Mouse (Mus musculus): ENCODE results near the gene Akirin1. TPM values are rescaled to one million over a fixed set of nuclear protein-coding genes. Genes with fewer than 3 reads are reported as not detected.

Gene Akirin1
- polyA plus RNA-seq, 1 experiment from 2014 or later: 46.7 TPM

DNA sequence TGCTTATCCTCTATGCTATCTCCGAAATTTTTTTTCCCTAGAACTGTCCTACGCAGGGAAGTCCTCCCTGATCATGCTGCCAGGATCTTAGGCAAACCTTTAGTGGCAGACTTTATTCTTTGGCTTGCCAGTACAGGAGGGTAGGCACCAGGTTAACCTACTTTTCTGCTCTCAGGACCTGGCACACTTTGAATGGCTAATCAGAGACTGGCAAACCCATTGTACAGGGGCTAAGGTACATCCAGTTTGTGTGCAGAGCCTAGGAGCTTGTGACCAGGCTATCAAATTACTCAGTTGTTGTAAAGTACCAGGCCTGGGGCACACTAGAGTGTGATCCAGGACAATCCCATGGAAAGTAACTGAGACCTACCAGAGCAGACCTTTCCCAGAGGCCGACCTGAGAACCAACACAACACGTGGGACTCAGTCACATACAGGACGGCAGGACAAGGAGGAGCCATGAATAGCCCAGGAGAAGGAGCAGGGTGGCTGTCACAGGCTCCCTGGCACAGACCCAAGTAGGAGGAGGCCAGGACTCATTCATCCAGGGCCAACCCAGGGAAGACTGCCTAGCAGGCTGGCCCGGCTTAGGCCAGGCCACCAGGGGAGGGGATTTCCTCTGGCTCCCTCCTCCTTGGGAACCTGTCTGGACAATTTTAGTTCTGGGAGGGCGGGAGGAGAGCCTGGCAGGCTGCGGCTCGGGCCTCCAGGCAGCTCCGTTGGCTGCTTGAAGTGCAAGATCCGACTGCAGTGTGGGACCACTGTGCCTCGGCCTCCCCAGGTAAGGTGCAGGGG lies 37.2 kb upstream of the Akirin1 start, which contains the start of gene Rhbdl2:
Gene Rhbdl2, plus strand, starts transcription at position 684 of the 795 bp plus-strand sequence.
- peak; percentile 98 for ATAC-seq (replicated peaks; ENCODE audit: low FRiP score, low read depth)
- Histone ChIP-seq H3K4me3 (replicated peaks; ENCODE audit: low read depth, low read length) (peak within 1 kb of the TSS; percentile 21), H3K9me3 (replicated peaks; ENCODE audit: low read length) (no peaks in the 10 kb centered on the region), H3K4me2 (ENCODE audit: low read length) (peak within 1 kb of the TSS; percentile 53), H3K27ac (peak within 1 kb of the TSS; percentile 63), H3K27me3 (ENCODE audit: insufficient read depth, low read length) (no peaks in the 10 kb centered on the region), H3K36me3 (ENCODE audit: insufficient read depth, low read length) (no peaks in the 10 kb centered on the region), H3K9ac (ENCODE audit: low read depth, low read length) (0 out of 2 replicates have a peak within 1 kb of the TSS, but pooled peaks have one; percentile 38), H3K4me1 (replicated peaks; ENCODE audit: insufficient read depth, low read length) (no peaks in the 10 kb centered on the region)
- peak; percentile 30; the same call in 1 of the 2 replicates for TF ChIP-seq CTCF (IDR thresholded peaks at IDR 0.05; ENCODE audit: low read depth)
- DNase-seq (ENCODE audit: low spot score): peak; percentile 86
- 20% methylated on average over 12 of the region's 12 CpGs for WGBS

DNA sequence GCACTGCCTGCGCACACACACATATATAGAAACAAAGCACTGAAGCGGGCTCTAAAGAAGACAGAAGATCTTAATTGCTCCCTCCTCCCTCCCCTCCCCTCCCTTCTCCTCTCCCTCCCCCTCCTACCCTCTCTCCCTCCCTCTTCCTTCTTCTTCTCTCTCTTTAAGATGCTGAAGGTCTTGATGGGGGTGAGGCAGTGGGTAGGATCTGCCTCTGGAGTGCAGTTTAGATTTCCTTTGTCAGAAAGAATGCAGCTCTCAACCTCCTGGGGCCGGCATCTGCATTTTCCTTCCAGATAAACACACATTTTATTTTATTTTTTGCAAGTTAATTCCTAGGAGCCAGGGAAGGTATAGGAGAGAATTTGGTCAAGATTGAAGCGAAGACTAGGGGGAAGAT lies 18.1 kb upstream of the Akirin1 start:
- H3K9me3 ChIP-seq (replicated peaks; ENCODE audit: low read length): no peaks in the 10 kb centered on the region
- no peak overlapping the region for H3K4me2 ChIP-seq (ENCODE audit: low read length)
- no peak overlapping the region for H3K9ac ChIP-seq (ENCODE audit: low read depth, low read length)
- TF ChIP-seq CTCF (IDR thresholded peaks at IDR 0.05; ENCODE audit: low read depth): no peak
- WGBS: 70% methylated on average over 4 of the region's 4 CpGs
- ATAC-seq (replicated peaks; ENCODE audit: low FRiP score, low read depth): no peak
- DNase-seq (ENCODE audit: low spot score): no peak
- H3K27ac ChIP-seq: no peak overlapping the region
- H3K27me3 ChIP-seq (ENCODE audit: insufficient read depth, low read length): no peaks in the 10 kb centered on the region
- no peaks in the 10 kb centered on the region for H3K4me1 ChIP-seq (replicated peaks; ENCODE audit: insufficient read depth, low read length)
- H3K36me3 ChIP-seq (ENCODE audit: insufficient read depth, low read length): no peaks in the 10 kb centered on the region
- no peak overlapping the region for H3K4me3 ChIP-seq (replicated peaks; ENCODE audit: low read depth, low read length)

DNA sequence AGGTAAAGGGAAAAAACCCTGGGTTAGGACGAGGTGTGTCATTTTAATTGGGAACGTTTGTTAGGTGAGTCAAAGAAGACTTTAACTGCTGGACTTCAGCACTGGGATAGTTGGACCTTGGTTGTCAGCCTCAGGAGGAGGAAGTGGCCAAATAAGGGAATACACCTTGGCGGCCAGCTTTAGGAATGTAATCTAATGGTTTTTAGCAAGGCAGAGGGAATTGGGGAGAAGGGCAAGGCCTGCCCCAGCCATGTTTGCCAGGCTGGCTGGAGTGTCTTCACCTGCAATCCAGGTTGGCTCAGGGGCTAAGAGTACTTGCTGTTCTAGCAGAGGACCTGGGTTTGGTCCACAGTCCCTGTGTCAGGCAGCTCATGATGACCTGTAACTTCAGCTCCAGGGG lies 17.7 kb upstream of the Akirin1 start:
- no peak for TF ChIP-seq CTCF (IDR thresholded peaks at IDR 0.05; ENCODE audit: low read depth)

DNA sequence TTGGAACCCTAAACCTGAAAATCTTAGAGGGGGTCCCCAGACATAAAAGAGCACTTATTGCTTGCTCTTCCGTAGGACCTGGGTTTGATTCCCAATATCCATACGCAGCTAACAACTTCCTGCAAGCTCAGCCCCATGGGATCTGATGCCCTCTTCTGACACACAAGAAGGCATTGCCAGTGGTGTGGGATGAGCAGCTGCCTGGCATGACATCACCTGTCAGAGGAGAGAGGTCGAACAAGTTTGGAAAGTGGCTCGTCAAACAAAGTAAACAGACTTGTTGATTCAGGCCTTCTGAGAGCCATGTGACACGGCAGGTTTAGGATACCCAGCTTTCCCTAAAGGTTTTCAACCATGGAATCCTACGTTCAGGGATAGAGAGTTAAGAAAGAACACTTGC lies 14.9 kb upstream of the Akirin1 start:
- no peak overlapping the region for H3K9ac ChIP-seq (ENCODE audit: low read depth, low read length)
- H3K27ac ChIP-seq: no peak overlapping the region
- no peak overlapping the region for H3K4me2 ChIP-seq (ENCODE audit: low read length)
- H3K36me3 ChIP-seq (ENCODE audit: insufficient read depth, low read length): no peaks in the 10 kb centered on the region
- H3K4me1 ChIP-seq (replicated peaks; ENCODE audit: insufficient read depth, low read length): no peaks in the 10 kb centered on the region
- DNase-seq (ENCODE audit: low spot score) (no peak), ATAC-seq (replicated peaks; ENCODE audit: low FRiP score, low read depth) (no peak)
- H3K9me3 ChIP-seq (replicated peaks; ENCODE audit: low read length): no peaks in the 10 kb centered on the region
- no peak overlapping the region for H3K4me3 ChIP-seq (replicated peaks; ENCODE audit: low read depth, low read length)
- WGBS: 71% methylated on average over 6 of the region's 6 CpGs
- H3K27me3 ChIP-seq (ENCODE audit: insufficient read depth, low read length): no peaks in the 10 kb centered on the region
- no peak for TF ChIP-seq CTCF (IDR thresholded peaks at IDR 0.05; ENCODE audit: low read depth)

More for the DNA sequence above, 17.7 kb upstream of the Akirin1 start:
- no peak overlapping the region for H3K27ac ChIP-seq
- no peak for DNase-seq (ENCODE audit: low spot score)
- no peak overlapping the region for H3K9ac ChIP-seq (ENCODE audit: low read depth, low read length)
- WGBS: 58% methylated on average over 3 of the region's 3 CpGs
- H3K4me2 ChIP-seq (ENCODE audit: low read length): no peak overlapping the region
- ATAC-seq (replicated peaks; ENCODE audit: low FRiP score, low read depth): no peak
- H3K27me3 ChIP-seq (ENCODE audit: insufficient read depth, low read length): no peaks in the 10 kb centered on the region
- H3K36me3 ChIP-seq (ENCODE audit: insufficient read depth, low read length): no peaks in the 10 kb centered on the region
- no peaks in the 10 kb centered on the region for H3K9me3 ChIP-seq (replicated peaks; ENCODE audit: low read length)
- H3K4me1 ChIP-seq (replicated peaks; ENCODE audit: insufficient read depth, low read length): no peaks in the 10 kb centered on the region
- H3K4me3 ChIP-seq (replicated peaks; ENCODE audit: low read depth, low read length): no peak overlapping the region

DNA sequence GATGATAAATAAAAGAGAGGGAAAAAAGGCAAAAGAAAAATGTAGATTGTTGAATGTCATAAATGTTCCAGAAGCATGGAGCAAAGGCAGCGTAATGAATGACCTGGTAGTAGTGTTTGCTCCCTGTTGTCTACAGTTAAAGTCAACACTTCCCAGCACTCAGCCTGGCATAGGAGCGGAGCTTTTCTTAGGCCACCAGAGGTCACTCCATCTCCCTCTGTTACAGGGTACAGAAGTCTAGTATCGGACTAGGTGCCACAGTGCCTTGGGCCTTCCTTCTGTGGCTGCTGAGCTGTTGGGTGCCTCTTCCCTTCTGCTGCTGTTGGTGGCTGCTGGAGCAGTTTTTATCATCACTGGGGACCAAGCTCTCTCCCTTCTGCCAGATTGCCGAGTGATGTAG lies 8.2 kb upstream of the Akirin1 start:
- WGBS: 52% methylated on average over 4 of the region's 4 CpGs
- no peak overlapping the region for H3K4me3 ChIP-seq (replicated peaks; ENCODE audit: low read depth, low read length)
- no peaks in the 10 kb centered on the region for H3K27me3 ChIP-seq (ENCODE audit: insufficient read depth, low read length)
- H3K36me3 ChIP-seq (ENCODE audit: insufficient read depth, low read length): no peaks in the 10 kb centered on the region
- ATAC-seq (replicated peaks; ENCODE audit: low FRiP score, low read depth) (no peak), DNase-seq (ENCODE audit: low spot score) (peak; percentile 54)
- peak; percentile 72 for TF ChIP-seq CTCF (IDR thresholded peaks at IDR 0.05; ENCODE audit: low read depth)
- no peak overlapping the region for H3K9ac ChIP-seq (ENCODE audit: low read depth, low read length)
- no peaks in the 10 kb centered on the region for H3K4me1 ChIP-seq (replicated peaks; ENCODE audit: insufficient read depth, low read length)
- H3K4me2 ChIP-seq (ENCODE audit: low read length): no peak overlapping the region
- no peak overlapping the region for H3K27ac ChIP-seq
- H3K9me3 ChIP-seq (replicated peaks; ENCODE audit: low read length): no peaks in the 10 kb centered on the region

DNA sequence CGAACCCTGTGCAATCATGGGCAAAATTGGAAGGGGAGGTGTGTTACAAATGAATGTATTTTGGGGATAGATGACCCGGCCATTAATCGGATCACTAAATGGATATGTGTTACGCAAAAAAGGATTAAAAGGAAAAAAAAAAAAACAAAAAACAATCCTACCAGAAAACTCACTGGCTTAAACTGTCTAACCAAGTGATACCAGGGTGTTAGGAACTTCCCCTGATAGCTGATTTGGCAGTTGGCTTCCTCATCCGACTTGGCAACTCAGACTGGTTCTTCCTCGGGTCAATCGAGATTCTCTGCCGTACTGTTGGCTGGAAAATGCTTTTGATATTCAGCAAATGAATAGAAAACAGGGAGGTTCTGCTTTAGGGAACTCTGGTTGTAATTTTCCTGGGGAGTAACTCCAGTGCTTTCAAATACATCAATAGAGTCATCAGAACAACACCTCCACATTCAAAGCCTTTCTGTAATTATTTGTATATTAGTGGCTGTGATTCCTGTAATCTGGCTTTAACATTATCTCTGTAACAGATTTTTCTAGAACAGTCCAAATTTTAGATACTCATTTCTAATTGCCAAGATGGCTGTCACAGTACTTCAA lies 665 bp upstream of the Akirin1 start:
- Histone ChIP-seq H3K4me1 (replicated peaks; ENCODE audit: insufficient read depth, low read length) (no peaks in the 10 kb centered on the region), H3K36me3 (ENCODE audit: insufficient read depth, low read length) (no peaks in the 10 kb centered on the region), H3K4me3 (replicated peaks; ENCODE audit: low read depth, low read length) (peak overlapping the region; percentile 94), H3K9me3 (replicated peaks; ENCODE audit: low read length) (no peaks in the 10 kb centered on the region), H3K4me2 (ENCODE audit: low read length) (peak overlapping the region; percentile 77), H3K27me3 (ENCODE audit: insufficient read depth, low read length) (no peaks in the 10 kb centered on the region), H3K27ac (peak overlapping the region; percentile 39; the same call in 1 of the 2 replicates), H3K9ac (ENCODE audit: low read depth, low read length) (peak overlapping the region; percentile 38)
- WGBS: under 1% methylated on average over 8 of the region's 8 CpGs
- ATAC-seq (replicated peaks; ENCODE audit: low FRiP score, low read depth) (no peak), DNase-seq (ENCODE audit: low spot score) (peak; percentile 23)
- no peak for TF ChIP-seq CTCF (IDR thresholded peaks at IDR 0.05; ENCODE audit: low read depth)
